Mouse (Mus musculus): ENCODE measurements at regions not wholly inside any gene's neighbourhood (a gene's known extent, or its start where the extent isn't known, plus 50 kb on each side); places are given as distances from the start of the nearest gene placed in this dataset.

DNA sequence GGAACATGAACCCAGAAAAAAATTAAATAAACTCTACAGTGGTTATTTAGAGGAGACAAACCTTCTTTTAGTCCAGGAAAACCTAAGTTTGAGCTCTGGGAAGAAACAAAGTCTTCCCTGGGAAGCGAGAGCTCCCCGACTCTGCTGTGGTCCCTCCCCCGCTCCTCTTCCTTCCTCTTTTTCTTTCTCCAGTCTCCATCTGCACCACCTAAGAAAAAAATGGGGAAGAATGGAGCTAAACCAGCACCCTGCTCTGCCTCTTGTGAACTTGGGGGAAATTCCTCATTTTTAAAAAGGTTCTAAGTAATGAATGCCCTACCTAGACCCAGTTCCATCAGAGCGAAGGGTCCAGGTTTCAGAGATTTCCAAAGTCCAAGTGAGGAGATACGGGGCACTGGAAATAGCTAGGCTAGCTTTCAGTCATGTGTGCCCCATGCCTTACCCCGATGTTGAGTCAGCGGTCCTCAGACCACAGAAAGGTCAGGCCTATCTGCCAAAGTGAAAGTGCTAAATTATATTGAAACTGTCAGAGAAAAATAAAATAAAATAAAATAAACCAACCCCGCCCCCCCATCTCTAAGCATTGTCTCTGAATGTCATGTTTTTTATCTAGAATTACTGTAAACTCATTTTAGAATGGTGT, 126.1 kb upstream of the Klf3 start:
- TF ChIP-seq CTCF (IDR thresholded peaks at IDR 0.05; ENCODE audit: low read depth, low read length) = no peak
- no peak for TF ChIP-seq EP300 (IDR thresholded peaks at IDR 0.05; ENCODE audit: insufficient read depth, low read depth, low read length)

Data from ES-Bruce4 (cell line).